Mouse (Mus musculus) thymus, postnatal 10 days (tissue): ENCODE measurements around the gene Atoh8.

Source experiments
- DNase-seq, 2 experiments: peaks; one replicate each; pipeline ENCODE4 v3.0.0; 2021; ENCODE audit warnings: low spot score in 2 of 2

The Atoh8 gene

DNA sequence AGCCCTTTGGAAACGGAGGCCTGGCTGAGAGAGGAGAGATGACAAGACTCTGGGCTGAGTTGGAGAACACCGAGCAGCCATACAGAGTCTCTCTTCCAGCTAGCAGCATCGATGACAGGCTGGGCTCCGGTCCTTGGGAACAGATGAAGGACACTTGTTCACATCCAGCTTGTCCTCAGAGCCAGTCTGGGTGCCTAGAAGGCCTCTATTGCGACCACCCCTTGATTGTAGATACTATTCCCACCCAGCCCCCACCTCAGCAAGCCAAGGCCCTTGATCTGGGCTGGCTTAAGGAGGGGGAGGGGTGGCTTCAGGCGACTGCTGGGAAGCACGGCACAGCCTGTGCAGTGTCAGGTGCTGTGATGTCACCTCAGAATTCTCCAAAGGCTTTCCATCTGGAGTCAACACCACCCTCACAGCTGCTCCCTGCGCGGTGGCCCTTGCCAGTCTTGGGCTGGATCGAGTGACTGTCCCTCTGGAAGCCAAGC, 19.3 kb upstream of the Atoh8 start:
- no peak for DNase-seq

DNA sequence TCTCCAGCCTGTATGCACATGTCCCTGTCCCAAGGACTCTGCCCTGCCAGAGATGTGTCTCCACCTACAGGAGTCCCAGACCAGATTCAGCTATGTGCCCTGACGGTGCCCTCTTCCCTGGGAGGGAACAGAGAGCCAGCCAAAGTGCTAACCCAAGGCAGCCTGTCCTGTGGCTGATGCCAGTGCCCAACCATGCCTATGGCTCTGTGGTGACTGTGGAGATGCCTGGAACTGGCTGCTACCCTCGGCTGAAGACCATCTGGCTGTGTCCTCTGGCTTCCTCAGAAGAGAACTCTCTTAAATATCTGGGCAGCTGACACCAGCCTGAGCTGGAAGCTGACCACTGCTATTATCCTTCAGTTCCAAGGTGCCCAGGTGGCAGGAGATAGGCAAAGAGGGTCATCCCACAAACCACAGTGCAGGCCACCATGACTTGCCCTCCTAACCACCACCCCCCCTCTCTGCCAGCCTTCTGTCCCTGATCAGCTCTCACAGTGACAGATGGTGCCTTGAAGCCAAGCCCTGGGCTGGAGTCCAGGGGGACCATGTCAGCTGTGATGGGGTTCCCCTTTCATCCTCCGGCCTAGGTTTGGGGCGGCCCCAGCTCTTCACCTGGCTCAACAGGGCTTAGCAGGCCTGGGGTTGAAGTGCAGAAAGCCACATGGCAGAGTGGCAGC, 18.7 kb upstream of the Atoh8 start:
- no peak for DNase-seq

DNA sequence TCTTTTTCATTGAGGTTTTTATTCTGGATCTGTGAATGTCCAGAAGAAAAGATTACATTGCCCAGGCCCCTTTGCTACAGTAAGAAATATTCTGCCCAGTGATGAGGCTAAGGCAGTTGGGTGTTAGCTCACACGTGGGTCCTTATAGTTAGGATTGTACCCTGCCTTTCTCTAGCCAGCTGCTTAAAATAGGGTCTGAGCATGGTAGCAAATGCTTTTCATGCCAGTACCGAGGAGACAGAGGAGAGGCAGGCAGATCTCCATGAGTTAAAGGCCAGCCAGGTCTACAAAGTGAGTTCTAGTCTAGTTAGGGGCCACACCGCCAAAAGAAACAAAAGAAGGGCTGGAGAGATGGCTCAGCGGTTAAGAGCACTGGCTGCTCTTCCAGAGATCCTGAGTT, 17.8 kb upstream of the Atoh8 start:
- no peak for DNase-seq

DNA sequence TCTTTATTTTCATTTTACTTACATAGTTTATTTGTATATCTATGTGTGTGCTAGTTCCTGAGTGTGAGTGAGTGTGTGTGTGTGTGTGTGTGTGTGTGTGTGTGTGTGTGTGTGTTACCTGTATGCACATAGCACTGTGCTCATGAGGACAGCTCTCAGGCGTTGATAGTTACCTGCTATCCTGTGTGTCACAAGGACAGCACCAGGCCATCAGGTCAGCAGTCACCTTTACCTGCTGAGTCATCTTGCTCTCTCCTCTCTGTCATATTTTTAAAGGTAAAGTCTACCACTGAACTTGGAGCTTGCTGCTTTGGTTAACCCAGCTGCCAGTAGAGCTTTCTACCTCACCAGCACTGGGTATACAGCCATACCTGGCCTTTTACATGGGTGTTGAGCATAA, 17.1 kb upstream of the Atoh8 start:
- DNase-seq, result no peak

DNA sequence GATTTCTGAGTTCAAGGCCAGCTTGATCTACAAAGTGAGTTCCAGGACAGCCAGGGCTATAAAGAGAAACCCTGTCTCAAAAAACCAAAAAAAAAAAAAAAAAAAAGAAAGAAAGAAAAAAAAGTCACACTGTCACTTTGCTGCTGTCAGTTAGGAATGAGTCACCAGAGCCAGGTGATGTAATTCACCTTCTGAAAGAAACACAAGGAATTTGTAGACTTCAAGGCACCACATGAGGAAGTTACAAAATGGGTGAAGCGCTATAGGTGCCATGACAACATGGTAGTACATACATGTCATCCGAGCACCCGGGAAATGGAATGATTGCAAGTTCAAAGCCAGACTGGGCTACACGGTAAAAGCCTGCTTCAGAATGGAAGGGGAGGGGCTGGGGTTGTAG, 14.6 kb upstream of the Atoh8 start:
- DNase-seq, result no peak

DNA sequence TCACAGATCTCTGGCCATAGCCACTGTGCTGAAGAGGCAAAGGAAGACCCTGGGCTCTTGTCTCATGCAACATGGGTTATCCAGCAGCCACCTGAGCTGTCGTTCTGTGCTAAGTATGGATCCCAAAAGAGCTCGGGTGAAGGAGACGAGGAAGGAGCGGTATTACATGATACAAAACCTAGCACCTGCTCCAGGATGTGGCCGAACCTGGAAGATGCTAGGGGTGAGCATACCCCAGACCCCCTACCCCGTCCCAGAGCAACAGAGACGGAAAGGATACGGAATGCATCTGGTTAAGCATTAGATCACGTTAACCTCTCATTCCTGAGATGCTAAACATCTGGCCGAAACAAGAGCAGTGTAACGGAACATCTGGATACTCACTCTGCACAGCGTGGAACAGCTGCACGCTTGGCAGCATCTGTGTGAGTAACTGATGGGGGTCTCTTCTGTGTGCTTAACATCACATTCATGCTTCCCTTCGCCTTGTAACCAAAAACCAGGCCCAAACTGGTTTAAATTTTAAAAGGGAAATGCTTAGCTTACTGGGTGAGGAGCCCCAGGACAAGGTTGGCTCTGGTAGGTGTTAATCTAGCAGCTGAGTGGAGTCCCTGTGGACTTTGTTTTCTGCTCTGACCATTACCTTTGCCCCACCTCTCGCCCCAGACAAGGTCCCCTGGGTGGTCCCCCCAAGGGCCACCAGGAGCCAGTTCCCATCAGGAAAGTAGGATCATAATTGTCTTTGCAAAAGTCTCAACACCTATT, 13.0 kb upstream of the Atoh8 start:
- DNase-seq, result no peak

DNA sequence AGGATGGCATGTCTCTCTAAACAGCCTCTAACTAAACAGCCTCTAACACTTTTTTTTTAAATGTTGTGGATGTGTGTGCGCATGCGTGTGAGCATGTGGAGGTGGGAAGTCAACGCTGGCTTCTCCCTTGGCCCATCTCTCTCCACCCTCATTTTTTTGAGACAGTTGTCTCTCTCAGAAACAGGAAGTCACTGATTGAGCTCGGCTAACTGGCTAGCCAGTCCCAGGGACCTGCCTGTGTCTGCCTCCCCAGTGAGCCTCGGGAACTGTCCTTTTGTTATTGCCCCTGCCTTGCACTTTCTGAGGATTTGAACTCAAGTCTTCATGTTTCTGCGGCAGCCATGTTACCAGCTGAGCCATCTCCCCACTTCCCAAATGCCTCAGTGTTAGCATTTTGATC, 10.9 kb upstream of the Atoh8 start:
- DNase-seq, result no peak

DNA sequence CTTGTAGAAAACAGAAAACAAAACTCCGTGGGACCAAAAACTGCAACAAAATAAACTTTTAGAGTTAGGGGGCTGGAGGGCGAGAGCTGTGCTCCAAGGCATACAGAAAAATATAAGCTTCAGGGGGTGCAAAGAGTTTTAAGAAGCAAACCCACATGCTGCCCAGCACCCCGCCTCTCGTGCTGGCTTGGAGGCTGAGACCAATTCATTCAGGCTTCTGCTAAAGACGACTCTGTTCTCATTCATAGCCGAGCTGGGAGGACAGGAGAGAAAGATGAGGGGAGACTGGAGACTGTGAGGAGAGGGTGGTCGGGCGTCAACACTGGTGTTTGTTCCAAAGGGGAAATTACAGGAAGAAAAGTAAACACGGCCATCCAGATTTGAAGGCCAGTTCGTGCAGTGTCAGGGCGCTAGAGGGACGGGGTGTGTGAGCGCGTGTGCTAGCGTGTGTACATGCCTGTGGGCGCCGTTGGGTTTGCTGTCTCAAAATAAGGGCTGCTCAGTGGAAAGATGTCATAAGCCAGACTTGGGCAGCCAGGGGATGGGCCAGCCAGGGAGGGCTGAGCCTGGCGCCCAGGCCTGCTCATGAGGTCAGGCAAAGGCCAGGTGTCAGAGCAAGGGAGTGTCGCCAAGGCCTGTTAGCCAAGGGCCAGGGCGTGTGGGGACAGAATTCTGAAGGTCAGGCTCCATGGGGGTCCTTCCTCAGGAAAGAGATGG, 9.3 kb upstream of the Atoh8 start:
- DNase-seq, result no peak

DNA sequence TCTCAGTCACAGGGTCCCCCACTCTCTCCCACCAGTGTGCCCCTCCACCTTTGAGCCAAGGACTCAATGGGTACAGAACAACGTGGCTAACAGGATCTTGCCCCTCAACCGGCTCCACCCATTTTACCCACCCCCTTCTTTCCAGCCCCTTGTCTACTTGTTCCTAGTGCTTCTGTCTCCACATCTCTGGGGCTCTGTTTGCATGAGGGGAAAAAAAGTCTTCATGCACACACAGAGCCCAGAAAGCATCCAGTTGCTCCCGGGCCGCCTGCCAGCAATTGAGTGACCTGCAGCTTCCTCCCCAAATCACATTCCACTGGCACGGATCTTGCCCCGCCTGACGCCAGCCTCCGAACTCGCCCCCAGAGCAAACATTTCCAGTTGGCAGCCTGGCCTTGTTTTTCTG, 8.8 kb upstream of the Atoh8 start:
- DNase-seq, result no peak

DNA sequence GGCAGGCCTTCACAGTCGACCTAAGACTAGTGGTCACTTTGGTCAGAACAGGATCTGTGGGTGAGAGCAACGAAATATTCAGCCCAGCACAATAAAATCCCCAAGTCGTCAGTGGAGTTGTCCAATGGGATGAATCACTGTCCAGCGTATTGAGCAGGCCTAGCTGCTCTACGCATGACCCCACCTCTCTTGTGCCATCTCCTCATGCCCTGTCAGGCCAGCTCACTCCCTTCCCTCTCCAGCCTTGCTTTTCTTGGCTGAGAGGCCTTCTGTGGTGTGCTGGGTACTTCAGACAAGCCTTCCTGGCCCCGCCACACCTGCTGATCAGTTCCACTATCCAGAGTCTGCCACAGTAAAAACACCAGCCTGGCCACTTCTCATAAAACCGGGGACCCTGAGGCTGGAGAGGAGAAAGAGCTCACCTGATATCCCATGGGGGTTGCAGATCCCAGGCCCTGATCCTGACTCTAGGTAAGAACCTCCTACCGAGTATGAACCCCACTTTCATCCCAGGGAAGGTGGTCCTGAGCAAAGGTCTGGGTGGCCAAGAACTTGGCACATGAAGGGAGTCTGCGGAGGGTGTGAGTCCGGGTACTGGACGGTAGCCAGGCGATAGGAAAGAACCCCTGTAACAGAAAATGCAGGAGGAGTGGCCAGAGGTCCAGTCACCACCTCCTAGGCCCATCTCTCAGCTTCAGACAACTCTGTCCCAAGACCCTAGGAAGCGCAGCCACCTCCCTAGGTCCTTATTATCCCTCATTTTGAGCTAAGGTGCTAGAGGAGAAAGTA, 7.3 kb upstream of the Atoh8 start:
- DNase-seq, result no peak

DNA sequence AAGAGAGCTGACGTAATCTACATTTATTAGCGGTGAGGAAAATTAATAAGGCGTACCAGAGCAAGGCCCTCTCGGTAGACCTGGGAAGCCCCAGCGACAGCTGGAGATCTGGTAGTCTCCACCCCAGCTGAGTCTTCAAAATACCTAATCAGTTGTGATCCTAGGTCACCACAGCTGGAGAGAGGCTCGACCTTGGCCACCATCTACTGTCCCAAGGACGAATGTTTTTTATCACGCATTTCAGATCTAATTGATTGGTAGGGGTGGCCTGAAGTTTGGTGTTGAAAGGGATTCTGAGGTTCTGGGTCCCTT, 6.4 kb upstream of the Atoh8 start:
- no peak for DNase-seq

DNA sequence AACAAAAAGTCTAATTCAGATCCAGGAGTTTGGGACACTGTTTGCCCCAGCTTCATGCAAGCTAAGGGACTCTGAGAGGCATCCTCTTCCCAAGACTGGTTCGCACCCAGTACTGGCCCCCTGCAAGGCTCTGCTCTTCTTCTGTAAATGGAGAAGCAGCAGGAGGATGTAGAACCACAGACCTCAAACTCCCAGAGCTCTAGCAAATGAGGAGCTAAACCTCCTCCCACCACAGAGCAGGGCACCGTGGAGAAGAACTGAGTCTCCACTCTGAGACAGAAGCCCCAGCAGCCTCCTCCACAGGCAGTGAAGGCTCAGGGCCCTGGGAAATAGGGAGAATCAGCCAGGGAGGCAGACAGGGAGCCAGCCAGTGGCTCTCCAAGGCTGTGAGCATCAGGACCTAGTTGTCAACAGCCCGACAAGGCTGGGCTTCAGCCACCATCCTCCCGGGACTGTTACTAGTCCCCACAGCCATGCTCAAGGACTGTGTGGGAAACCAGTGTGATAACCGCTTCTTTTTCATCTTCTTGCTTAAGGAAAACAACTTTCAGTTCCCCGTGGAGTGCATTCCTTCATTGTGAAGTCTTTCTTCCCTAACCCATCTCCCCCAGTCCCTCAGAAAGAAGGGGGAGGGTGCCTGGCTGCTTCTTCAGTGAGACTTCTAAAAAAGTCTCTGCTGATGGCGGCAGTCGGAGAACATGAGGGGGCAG, 5.9 kb upstream of the Atoh8 start:
- DNase-seq, result no peak

DNA sequence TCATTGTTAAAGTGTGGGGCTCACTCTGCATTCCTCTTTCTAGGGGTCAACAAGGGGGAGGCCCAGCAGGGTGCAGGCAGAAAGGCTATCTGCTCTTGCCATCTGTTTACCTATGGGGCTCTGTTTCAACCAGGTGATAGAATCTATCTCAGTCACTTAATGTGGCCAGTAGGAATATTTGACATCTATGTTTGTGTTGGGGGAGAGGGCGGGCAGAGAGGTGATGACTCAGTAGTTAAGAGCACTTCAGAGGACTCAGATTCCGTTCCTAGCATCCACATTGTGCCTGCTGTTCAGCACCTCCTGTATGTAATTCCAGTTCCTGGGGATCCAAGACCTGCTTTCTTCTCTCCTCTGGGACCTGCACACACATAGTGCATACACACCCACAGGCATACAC, 4.7 kb upstream of the Atoh8 start:
- DNase-seq, result no peak

DNA sequence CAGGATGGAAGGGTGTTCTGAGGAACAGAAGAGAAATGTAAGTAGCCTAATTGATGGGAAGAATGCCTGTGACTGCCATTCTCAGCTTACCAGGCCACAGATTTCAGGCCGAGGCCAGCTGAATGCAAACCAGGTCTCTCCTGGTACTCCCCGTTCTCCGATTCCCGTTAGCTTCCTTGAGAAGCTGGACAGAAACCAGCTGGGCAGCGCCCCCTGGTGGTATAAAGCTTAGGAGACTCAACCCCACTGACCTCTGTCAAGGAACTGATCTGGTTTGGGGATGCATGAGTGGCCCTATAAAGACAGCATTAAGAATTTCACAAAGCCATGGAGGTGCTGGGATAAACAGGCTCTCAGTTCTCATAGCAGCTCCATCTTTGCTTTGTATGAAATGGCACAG, 1.7 kb upstream of the Atoh8 start:
- peak; percentile 34 to 86 for DNase-seq

DNA sequence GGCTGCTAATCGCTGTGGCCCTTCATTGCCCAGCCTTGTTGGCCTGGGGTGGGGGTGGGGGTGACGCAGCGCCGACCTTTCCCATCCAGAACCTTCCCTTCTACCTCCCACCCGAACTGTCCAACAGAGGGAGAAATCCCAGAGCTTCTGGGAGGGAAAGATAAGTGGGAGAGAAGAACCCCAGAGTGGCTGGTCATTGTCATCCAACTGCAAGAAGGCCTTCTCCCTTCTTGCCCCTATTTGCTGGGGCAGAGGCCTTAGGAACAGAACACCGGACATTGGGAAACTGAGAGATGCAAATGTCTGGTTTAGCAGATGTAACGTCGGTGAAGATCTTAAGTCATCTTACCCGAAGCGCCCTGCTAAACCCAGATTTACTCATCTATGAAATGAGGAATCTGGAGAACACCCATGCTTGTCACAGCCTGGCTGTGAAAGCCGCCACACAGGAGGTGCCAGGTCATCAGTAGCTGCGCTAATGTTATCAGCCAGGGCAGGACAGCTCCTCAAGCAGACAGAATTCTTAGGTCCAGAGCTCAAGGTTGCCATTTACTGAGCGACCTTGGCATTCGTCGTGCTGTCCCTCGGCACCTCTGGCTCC, 530 bp upstream of the Atoh8 start:
- DNase-seq, result no peak

DNA sequence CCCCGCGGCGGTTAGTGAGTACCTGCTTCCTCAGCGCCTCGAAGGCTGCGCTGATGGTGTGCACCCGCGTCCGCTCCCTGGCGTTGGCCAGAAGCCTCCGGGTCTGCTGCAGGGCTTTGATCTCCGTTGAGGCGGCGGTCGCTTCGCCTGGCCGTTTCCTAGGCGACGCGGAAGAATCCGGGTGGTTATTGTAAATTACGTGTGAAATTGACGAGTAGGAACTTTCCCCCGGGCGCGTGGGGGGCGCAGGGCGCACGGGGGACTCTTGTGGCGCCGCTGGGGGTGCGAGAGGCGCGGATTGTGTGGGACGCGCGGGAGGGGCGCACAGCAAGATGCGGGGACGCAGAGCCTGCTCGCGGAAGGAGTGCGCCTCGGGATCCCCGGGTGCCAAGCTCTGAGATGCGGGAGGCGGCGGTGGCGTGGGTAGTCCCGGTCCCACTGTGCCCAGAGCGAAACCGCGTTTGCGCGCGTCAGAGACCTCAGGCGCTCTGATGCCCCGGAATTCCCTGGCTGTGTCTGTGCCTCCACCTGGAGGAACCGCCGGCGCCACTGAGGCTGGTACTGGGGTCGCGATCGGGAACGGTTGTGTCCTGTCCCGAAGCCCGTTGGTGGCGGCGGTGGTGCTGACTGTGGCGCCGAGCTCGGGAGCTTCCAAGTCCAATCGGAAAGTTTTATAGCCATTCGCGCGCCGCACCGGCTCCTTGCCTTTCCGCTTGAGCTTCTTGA, 842 bp downstream of the Atoh8 start:
- no peak for DNase-seq

DNA sequence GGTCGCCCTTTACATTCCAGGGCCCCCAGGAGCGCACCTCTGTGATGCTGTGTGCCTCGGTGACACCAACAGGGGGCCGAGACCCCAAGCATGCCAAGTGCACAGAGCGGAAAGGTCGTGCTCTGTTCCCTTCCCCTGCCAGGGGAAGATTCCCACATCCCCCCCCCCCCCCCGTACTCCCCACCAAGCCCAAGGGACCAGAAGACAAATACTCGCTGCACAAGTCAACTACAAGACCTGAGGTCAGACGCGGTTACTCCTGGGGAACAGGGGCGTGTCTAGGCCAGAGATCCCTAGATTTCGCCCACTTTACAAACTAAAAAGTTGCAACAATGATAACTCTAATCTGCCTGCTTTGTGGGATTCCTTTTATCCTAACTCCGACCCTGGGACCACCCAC, 1.4 kb downstream of the Atoh8 start:
- no peak for DNase-seq

DNA sequence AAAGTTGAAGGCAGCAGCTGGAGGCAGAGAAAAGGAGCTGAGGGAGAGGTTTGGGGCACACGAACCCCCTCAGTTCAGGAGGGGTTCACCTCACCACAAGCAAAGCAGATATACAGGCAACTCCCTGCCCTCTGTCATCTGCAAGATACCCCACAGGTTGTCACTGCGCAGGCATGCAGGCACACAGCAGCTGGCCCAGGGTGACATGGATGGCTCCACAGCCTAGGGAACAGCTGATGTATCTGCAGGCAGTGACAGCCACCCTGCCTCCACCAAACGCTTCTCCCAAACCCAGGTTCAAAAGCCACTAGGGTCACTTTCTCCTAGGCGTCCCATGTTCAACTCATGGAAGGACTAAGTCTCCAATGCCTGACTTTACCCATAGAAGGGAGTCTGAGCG, 2.5 kb downstream of the Atoh8 start:
- no peak for DNase-seq

DNA sequence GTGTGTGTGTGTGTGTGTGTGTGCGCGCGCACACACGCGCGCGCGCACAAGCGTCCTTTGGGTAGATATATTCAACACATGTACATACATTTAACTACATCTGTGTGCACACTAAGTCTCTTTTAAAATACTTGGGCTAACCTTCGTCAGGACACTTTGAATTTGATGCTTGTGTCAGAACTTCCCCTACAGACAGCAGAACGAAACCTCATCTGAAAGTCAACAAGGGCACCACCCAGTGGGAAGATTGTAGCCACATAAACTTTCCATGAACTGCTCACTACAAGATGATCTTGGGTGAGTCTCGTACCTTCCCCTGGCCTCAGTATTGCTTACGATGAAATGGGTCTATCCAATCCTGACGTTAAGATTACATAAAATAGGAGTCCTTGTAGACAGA, 3.0 kb downstream of the Atoh8 start:
- no peak for DNase-seq

DNA sequence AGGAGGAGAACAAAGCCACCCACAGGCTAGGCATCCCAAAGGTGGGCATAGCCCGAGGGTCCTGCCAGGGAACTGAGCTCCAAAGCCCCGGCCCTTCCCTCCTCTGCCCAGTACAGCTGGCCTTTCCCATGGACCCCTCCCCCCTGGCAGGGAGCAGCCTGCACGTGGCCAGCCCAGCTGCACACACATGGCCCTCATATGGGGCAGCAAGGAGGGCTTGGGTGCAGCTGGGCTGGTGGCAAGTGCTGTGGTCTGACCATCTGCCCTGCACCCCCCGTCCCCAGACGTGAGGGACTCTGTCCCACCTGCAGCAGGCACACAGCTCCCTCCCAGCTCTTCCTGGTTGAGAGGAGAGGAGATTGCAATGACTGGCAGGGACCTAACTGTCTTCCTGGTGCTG, 4.5 kb downstream of the Atoh8 start:
- DNase-seq, result no peak
